Mouse (Mus musculus) hindbrain, embryonic 15.5 days (tissue): ENCODE measurements around the gene Ddx39. TPM values are rescaled to one million over a fixed set of nuclear protein-coding genes. Genes with fewer than 3 reads are reported as not detected.

Experiments
- microRNA-seq: library from miRNA; unstranded; fragments of <30 nt; microRNA quantifications from one replicate; pipeline ENCODE4, GENCODE M21; 2016
- polyA plus RNA-seq: library from polyadenylated mRNA; unstranded; fragments of >200 nt; fragmentation: Nextera tagmentation; extraction: Ambion mirVana; gene quantifications from 2 replicates; pipeline ENCODE4 v1.2.1, GENCODE M21; 2015

Ddx39 gene
- polyA plus RNA-seq, 1 experiment from 2014 or later = 97.5 TPM

Small RNAs within 50 kb of the gene (microRNA-seq; reads per million reads assigned to microRNA genes)
- not detected for gene Mir1668

Other genes with a start within 250 kb of the Ddx39 start
- gene Olfr370, start 179.4 kb upstream of the Ddx39 start, polyA plus RNA-seq = 0.04 TPM in 1 of 2 replicates, not detected in the other
- 333 and 340 TPM in 2 replicates for gene Ndufb7, start 148.5 kb upstream of the Ddx39 start, polyA plus RNA-seq
- 1,382 and 1,396 TPM in 2 replicates for gene Tecr, start 107.2 kb upstream of the Ddx39 start, polyA plus RNA-seq
- 58.1 and 60.9 TPM in 2 replicates for gene Dnajb1, start 107.0 kb upstream of the Ddx39 start, polyA plus RNA-seq
- gene Gipc1, start 62.5 kb upstream of the Ddx39 start, polyA plus RNA-seq = 132 and 133 TPM in 2 replicates
- 1.00 and 1.0 TPM in 2 replicates for gene Ptger1, start 48.5 kb upstream of the Ddx39 start, polyA plus RNA-seq
- gene Pkn1, start 16.0 kb upstream of the Ddx39 start, polyA plus RNA-seq = 27.1 and 30.9 TPM in 2 replicates
- gene Adgre5, start 26.1 kb downstream of the Ddx39 start, polyA plus RNA-seq = 11.0 and 13.4 TPM in 2 replicates
- gene Adgrl1, start 184.9 kb downstream of the Ddx39 start, polyA plus RNA-seq = 56.8 and 62.0 TPM in 2 replicates
- gene Gm10644, start 240.0 kb downstream of the Ddx39 start, polyA plus RNA-seq = 1.1 TPM in 2 replicates
- gene Asf1b, start 240.3 kb downstream of the Ddx39 start, polyA plus RNA-seq = 12.8 and 14.7 TPM in 2 replicates